Mouse (Mus musculus) liver, postnatal 0 days (tissue): ENCODE data around the gene Ldlr.

Experiments used
- CTCF ChIP-seq: sonication (generic); IDR thresholded peaks from 2 replicates; pipeline ENCODE4 v1.5.1; 2016; ENCODE audit warnings: antibody characterized with exemption, low read depth
- EP300 ChIP-seq: IDR thresholded peaks from 2 replicates; pipeline ENCODE4 v1.6.1; 2016; ENCODE audit warnings: antibody characterized with exemption, low read depth, mild to moderate bottlenecking

GRCm38 (mm10) chr9:21723377-21724146 lies at the start of gene Ldlr:
- TF ChIP-seq CTCF (no peak), EP300 (peak; percentile 61; the same call in 1 of the 2 replicates)
